Mouse (Mus musculus) CH12.LX (cell line): ENCODE measurements around the gene Dnah8. TPM values are rescaled to one million over a fixed set of nuclear protein-coding genes. Genes with fewer than 3 reads are reported as not detected.

Experiments
- DNase-seq: peaks from one replicate; pipeline ENCODE4 v3.0.0-alpha.2; 2013; ENCODE audit errors: extremely low read depth
- H3K27ac ChIP-seq: 2 replicates; pipeline ENCODE4 v1.5.1; 2012; ENCODE audit warnings: low read depth, mild to moderate bottlenecking, control low read depth, moderate library complexity; ENCODE audit not compliant: insufficient read depth
- H3K27me3 ChIP-seq: replicated peaks from 2 replicates; pipeline ENCODE3; 2012; ENCODE audit warnings: inconsistent platforms
- H3K36me3 ChIP-seq, 2 experiments: replicated peaks in 1 of 2; 2 replicates each; pipeline versions ENCODE3 to v1.6.1; 2012; ENCODE audit warnings: inconsistent platforms in 1 of 2, low read length in 1 of 2, mild to moderate bottlenecking in 1 of 2, mixed read lengths in 1 of 2, moderate library complexity in 1 of 2; ENCODE audit not compliant: control insufficient read depth in 1 of 2, insufficient read depth in 1 of 2
- H3K4me1 ChIP-seq, 2 experiments: 2 replicates each; pipeline ENCODE4 v1.6.1; 2012; ENCODE audit warnings: inconsistent platforms in 1 of 2, moderate library complexity in 1 of 2; ENCODE audit not compliant: insufficient read depth in 2 of 2, control insufficient read depth in 1 of 2
- H3K4me2 ChIP-seq: 2 replicates; pipeline ENCODE4 v1.6.1; 2012; ENCODE audit warnings: low read depth, mild to moderate bottlenecking, control low read depth; ENCODE audit not compliant: poor library complexity, insufficient read depth, severe bottlenecking
- H3K4me3 ChIP-seq, 3 experiments: fragments of 150-350 bp in 1 of 3; sonication (generic) in 1 of 3; replicated peaks in 1 of 3; 2 replicates each; pipeline versions ENCODE3 to v1.5.1; 2011 to 2012; ENCODE audit warnings: low read depth in 2 of 3, low read length in 2 of 3, mild to moderate bottlenecking in 2 of 3, moderate library complexity in 2 of 3, control low read depth in 1 of 3, improper control_type of control experiment in 1 of 3, inconsistent platforms in 1 of 3, mixed read lengths in 1 of 3; ENCODE audit not compliant: poor library complexity in 1 of 3
- H3K79me2 ChIP-seq: replicated peaks from 2 replicates; pipeline ENCODE4 v1.6.1; 2012; ENCODE audit warnings: mild to moderate bottlenecking, moderate library complexity; ENCODE audit not compliant: control insufficient read depth, poor library complexity, insufficient read depth, severe bottlenecking; ENCODE audit errors: extremely low read depth
- H3K9ac ChIP-seq: 2 replicates; pipeline ENCODE4 v1.6.1; 2012; ENCODE audit warnings: low read depth, mild to moderate bottlenecking, control low read depth, moderate library complexity; ENCODE audit not compliant: insufficient read depth
- H3K9me3 ChIP-seq: replicated peaks from 2 replicates; pipeline ENCODE3; 2012; ENCODE audit warnings: low read length, inconsistent platforms, mixed read lengths
- CTCF ChIP-seq, 2 experiments: IDR thresholded peaks in 1 of 2; conservative IDR thresholded peaks in 1 of 2; 2 replicates each; pipeline ENCODE4 v1.5.1; 2011 to 2012; ENCODE audit warnings: low read depth in 2 of 2, low read length in 2 of 2, improper control_type of control experiment in 1 of 2, inconsistent platforms in 1 of 2, mild to moderate bottlenecking in 1 of 2, moderate library complexity in 1 of 2
- ETS1 ChIP-seq: conservative IDR thresholded peaks from 2 replicates; pipeline ENCODE4 v1.6.1; 2012; ENCODE audit warnings: low read depth, mild to moderate bottlenecking, inconsistent platforms, low read length, improper control_type of control experiment, moderate library complexity
- HCFC1 ChIP-seq: IDR thresholded peaks from 2 replicates; pipeline ENCODE4 v1.6.1; 2012; ENCODE audit warnings: low read depth, mild to moderate bottlenecking, inconsistent platforms, low read length, improper control_type of control experiment
- JUN ChIP-seq: IDR thresholded peaks from 2 replicates; pipeline ENCODE4 v1.6.1; 2011; ENCODE audit warnings: low read depth, mild to moderate bottlenecking, low read length, improper control_type of control experiment, moderate library complexity; ENCODE audit not compliant: insufficient read depth
- KAT2A ChIP-seq: IDR thresholded peaks from 2 replicates; pipeline ENCODE4 v1.6.1; 2012; ENCODE audit warnings: low read length, improper control_type of control experiment, inconsistent platforms; ENCODE audit not compliant: insufficient replicate concordance
- MAX ChIP-seq: IDR thresholded peaks from 2 replicates; pipeline ENCODE4 v1.6.1; 2011; ENCODE audit warnings: low read length, improper control_type of control experiment
- MEF2A ChIP-seq: IDR thresholded peaks from 2 replicates; pipeline ENCODE4 v1.6.1; 2014; ENCODE audit warnings: low read depth, mild to moderate bottlenecking, inconsistent platforms, low read length, improper control_type of control experiment, borderline replicate concordance
- MXI1 ChIP-seq: IDR thresholded peaks from 2 replicates; pipeline ENCODE4 v1.6.1; 2011; ENCODE audit warnings: mild to moderate bottlenecking, low read depth, low read length, improper control_type of control experiment
- MYC ChIP-seq: IDR thresholded peaks from 2 replicates; pipeline ENCODE4 v1.6.1; 2011; ENCODE audit warnings: low read depth, mild to moderate bottlenecking, improper control_type of control experiment, low read length
- POLR2A ChIP-seq: IDR thresholded peaks from 2 replicates; pipeline ENCODE4 v1.6.1; 2011; ENCODE audit warnings: low read depth, mild to moderate bottlenecking, improper control_type of control experiment, low read length
- POLR2AphosphoS2 ChIP-seq: IDR thresholded peaks from 2 replicates; pipeline ENCODE4 v1.6.1; 2011; ENCODE audit warnings: low read depth, low read length, improper control_type of control experiment
- RAD21 ChIP-seq: IDR thresholded peaks from 2 replicates; pipeline ENCODE4 v1.6.1; 2011; ENCODE audit warnings: low read depth, mild to moderate bottlenecking, low read length, improper control_type of control experiment, moderate library complexity
- RCOR1 ChIP-seq: conservative IDR thresholded peaks from 2 replicates; pipeline ENCODE4 v1.6.1; 2012; ENCODE audit warnings: low read depth, mild to moderate bottlenecking, inconsistent platforms, low read length, improper control_type of control experiment
- SIN3A ChIP-seq: IDR thresholded peaks from 2 replicates; pipeline ENCODE4 v1.6.1; 2012; ENCODE audit warnings: low read length, improper control_type of control experiment, inconsistent platforms
- SMC3 ChIP-seq: IDR thresholded peaks from 2 replicates; pipeline ENCODE4 v1.6.1; 2011; ENCODE audit warnings: low read depth, low read length, improper control_type of control experiment
- USF1 ChIP-seq: IDR thresholded peaks from 2 replicates; pipeline ENCODE4 v1.6.1; 2014; ENCODE audit warnings: low read depth, mild to moderate bottlenecking, inconsistent platforms, low read length, improper control_type of control experiment
- USF2 ChIP-seq: conservative IDR thresholded peaks from 2 replicates; pipeline ENCODE4 v1.6.1; 2011; ENCODE audit warnings: low read depth, low read length, improper control_type of control experiment
- ZC3H11A ChIP-seq: IDR thresholded peaks from 2 replicates; pipeline ENCODE4 v1.6.1; 2012; ENCODE audit warnings: low read depth, mild to moderate bottlenecking, inconsistent platforms, low read length, improper control_type of control experiment
- ZNF384 ChIP-seq: IDR thresholded peaks from 2 replicates; pipeline ENCODE4 v1.6.1; 2012; ENCODE audit warnings: low read depth, low read length, improper control_type of control experiment, inconsistent platforms
- dilution Hi-C: fragments of 300-500 bp; cut with MboI; formaldehyde crosslinking; loops from 2 replicates; pipeline ENCODE4 v1.14.3; 2020; ENCODE audit warnings: low sequenced_read_pairs; ENCODE audit not compliant: extremely low pct_unique_long_range_greater_than_20kb, extremely low pct_ligation_motif_present
- in situ Hi-C: fragments of 300-500 bp; cut with MboI; formaldehyde crosslinking; loops from 3 replicates; pipeline ENCODE4 v1.14.3; 2019; ENCODE audit warnings: low sequenced_read_pairs, low pct_ligation_motif_present, low pct_unique_long_range_greater_than_20kb, mixed read lengths
- polyA plus RNA-seq: library from polyadenylated mRNA; unstranded; fragments of >175 nt; gene quantifications from 2 replicates; pipeline ENCODE4 v1.2.1, GENCODE M21; 2012; ENCODE audit warnings: low read depth; ENCODE audit not compliant: insufficient read length
- total RNA-seq, 2 experiments: library from RNA; depleted of rRNA; stranded (reverse); fragments of 300-350 nt in 1 of 2; fragments of >200 nt in 1 of 2; gene quantifications; 2 replicates each; pipeline ENCODE4 v1.2.3; 2012 to 2014

Gene Dnah8
- total and polyA plus RNA-seq, 3 experiments, result 0.09 to 0.99 TPM; not detected in 1

- no peak overlapping the region for H3K4me2 ChIP-seq
- no peak overlapping the region for H3K27ac ChIP-seq
- in situ Hi-C loops, result no loop called here
- H3K79me2 ChIP-seq, result no peaks in the 10 kb centered on the region
- no peaks in the 10 kb centered on the region for H3K4me1 ChIP-seq
- H3K9me3 ChIP-seq, result no peaks in the 10 kb centered on the region
- H3K36me3 ChIP-seq, result no peaks in the 10 kb centered on the region
- TF ChIP-seq ZNF384 (no peak), RAD21 (no peak), MXI1 (no peak), MYC (no peak), KAT2A (no peak), USF2 (no peak), CTCF (conservative IDR thresholded peaks at IDR 0.05 in 1 of 2, IDR thresholded peaks at IDR 0.05 in 1 of 2; ENCODE audit: low read depth in 2 of 2, low read length in 2 of 2) (no peak)
- H3K4me3 ChIP-seq, result no peak overlapping the region
- H3K27me3 ChIP-seq, result no peaks in the 10 kb centered on the region
- DNase-seq, result no peak
- dilution Hi-C loops, result no loop called here
- H3K9ac ChIP-seq, result no peak overlapping the region
Measured at GRCm38 (mm10) chr17:30796616-30797015, 172.5 kb downstream of the Dnah8 start.

- H3K9me3 ChIP-seq, result peaks cover 5% of the 10 kb centered on the region
- no peaks in the 10 kb centered on the region for H3K4me1 ChIP-seq
- dilution Hi-C loops, result no loop called here
Measured at GRCm38 (mm10) chr17:30800261-30800985, 176.3 kb downstream of the Dnah8 start.

GRCm38 (mm10) chr17:30803668-30804067 is 179.5 kb downstream of the Dnah8 start:
- in situ Hi-C loops, result no loop called here
- no peak overlapping the region for H3K9ac ChIP-seq
- H3K4me3 ChIP-seq, result no peak overlapping the region
- no peak overlapping the region for H3K4me2 ChIP-seq
- dilution Hi-C loops, result no loop called here
- no peak overlapping the region for H3K27ac ChIP-seq
- H3K79me2 ChIP-seq, result no peaks in the 10 kb centered on the region
- peak; percentile 15 for DNase-seq
- no peaks in the 10 kb centered on the region for H3K36me3 ChIP-seq
- peaks cover 5% of the 10 kb centered on the region for H3K9me3 ChIP-seq
- peak; percentile 9 to 42; a peak in 2 of 4 replicates for TF ChIP-seq CTCF (conservative IDR thresholded peaks at IDR 0.05 in 1 of 2, IDR thresholded peaks at IDR 0.05 in 1 of 2; ENCODE audit: low read depth in 2 of 2, low read length in 2 of 2)
- no peak for TF ChIP-seq SMC3
- H3K4me1 ChIP-seq, result no peaks in the 10 kb centered on the region
- peaks cover 5% of the 10 kb centered on the region for H3K27me3 ChIP-seq

More at GRCm38 (mm10) chr17:30800261-30800985, 176.3 kb downstream of the Dnah8 start:
- Histone ChIP-seq H3K4me3 (no peak overlapping the region), H3K4me2 (no peak overlapping the region), H3K79me2 (no peaks in the 10 kb centered on the region), H3K27me3 (peaks cover 3% of the 10 kb centered on the region), H3K27ac (no peak overlapping the region), H3K9ac (no peak overlapping the region), H3K36me3 (no peaks in the 10 kb centered on the region)
- no peak for DNase-seq
- in situ Hi-C loops, result no loop called here
- TF ChIP-seq HCFC1 (no peak), SIN3A (no peak), POLR2A (no peak), RCOR1 (no peak), ETS1 (no peak), JUN (no peak), POLR2AphosphoS2 (no peak), MYC (no peak), MEF2A (no peak), ZC3H11A (no peak), MAX (no peak), USF1 (no peak), KAT2A (no peak)
